Mouse (Mus musculus) forebrain, embryonic 15.5 days (tissue): Measurements from ENCODE around the gene Stpg2. TPM values are rescaled to one million over a fixed set of nuclear protein-coding genes. Genes with fewer than 3 reads are reported as not detected.
"Not testable (repeated sequence)": the region's sequence is repeated elsewhere in the genome, so short reads cannot be mapped to it uniquely, and the experiment has no call there.

Source experiments
- ATAC-seq: fragments of 200-750 bp; cut with Nextera tagmentation; replicated peaks from 2 replicates; pipeline ENCODE4 v1.8.0; 2017; ENCODE audit warnings: mild to moderate bottlenecking, moderate TSS enrichment, moderate library complexity
- H3K27ac ChIP-seq: fragments of 300-500 bp; sonication (generic); replicated peaks from 2 replicates; pipeline ENCODE4 v1.5.1; 2015; ENCODE audit warnings: mild to moderate bottlenecking, inconsistent platforms
- H3K27me3 ChIP-seq: fragments of 300-500 bp; sonication (generic); 2 replicates; pipeline ENCODE4 v1.6.1; 2015; ENCODE audit warnings: inconsistent platforms
- H3K36me3 ChIP-seq: fragments of 300-500 bp; sonication (generic); 2 replicates; pipeline ENCODE4 v1.6.1; 2015; ENCODE audit warnings: mild to moderate bottlenecking, inconsistent platforms
- H3K4me1 ChIP-seq: fragments of 300-500 bp; sonication (generic); 2 replicates; pipeline ENCODE4 v1.6.1; 2015; ENCODE audit warnings: inconsistent platforms
- H3K4me2 ChIP-seq: fragments of 300-500 bp; sonication (generic); replicated peaks from 2 replicates; pipeline ENCODE4 v1.6.1; 2015; ENCODE audit warnings: mild to moderate bottlenecking, inconsistent platforms
- H3K4me3 ChIP-seq: fragments of 300-500 bp; sonication (generic); 2 replicates; pipeline ENCODE4 v1.5.1; 2015; ENCODE audit warnings: mild to moderate bottlenecking, inconsistent platforms
- H3K9ac ChIP-seq: fragments of 300-500 bp; sonication (generic); replicated peaks from 2 replicates; pipeline ENCODE4 v1.6.1; 2015; ENCODE audit warnings: mild to moderate bottlenecking, inconsistent platforms
- H3K9me3 ChIP-seq: fragments of 300-500 bp; sonication (generic); 2 replicates; pipeline ENCODE4 v1.6.1; 2016; ENCODE audit warnings: inconsistent platforms
- WGBS: fragments of 180-500 bp; shearing (Covaris S2); methylation state at CpG from one replicate; pipeline ENCODE4 v1.1.7; 2015; ENCODE audit warnings: mixed read lengths; 5-methylcytosine and 5-hydroxymethylcytosine counted together
- polyA plus RNA-seq: library from polyadenylated mRNA; unstranded; fragments of >200 nt; fragmentation: Nextera tagmentation; extraction: Ambion mirVana; gene quantifications from 2 replicates; pipeline ENCODE4 v1.2.1, GENCODE M21; 2015

Gene Stpg2
- polyA plus RNA-seq, 1 experiment from 2014 or later = not detected

DNA sequence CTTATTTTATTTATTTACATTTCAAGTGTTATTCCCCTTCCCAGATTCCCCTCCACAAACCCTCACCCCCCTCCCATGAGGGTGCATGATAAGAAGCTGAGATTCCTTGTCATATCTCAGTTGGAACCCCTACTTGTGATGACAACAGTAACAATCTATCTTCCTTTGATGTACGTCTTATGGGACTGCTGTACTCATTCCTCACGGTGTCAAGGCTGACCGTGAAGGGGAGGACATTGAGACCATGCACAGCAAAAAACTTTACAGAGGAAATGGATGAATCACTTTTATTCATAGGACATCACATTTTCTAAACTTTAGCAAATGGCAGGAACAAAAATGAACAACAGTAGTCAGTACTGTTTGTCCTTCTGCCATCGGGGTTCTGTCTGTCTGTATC, 21.3 kb downstream of the Stpg2 start:
- Histone ChIP-seq H3K4me2 (no peak overlapping the region), H3K9me3 (no peaks in the 10 kb centered on the region), H3K27me3 (no peaks in the 10 kb centered on the region), H3K9ac (no peak overlapping the region), H3K4me3 (no peak overlapping the region), H3K4me1 (no peaks in the 10 kb centered on the region), H3K36me3 (no peaks in the 10 kb centered on the region), H3K27ac (no peak overlapping the region)
- WGBS = 81% methylated on average over 4 of the region's 4 CpGs
- ATAC-seq = no peak

DNA sequence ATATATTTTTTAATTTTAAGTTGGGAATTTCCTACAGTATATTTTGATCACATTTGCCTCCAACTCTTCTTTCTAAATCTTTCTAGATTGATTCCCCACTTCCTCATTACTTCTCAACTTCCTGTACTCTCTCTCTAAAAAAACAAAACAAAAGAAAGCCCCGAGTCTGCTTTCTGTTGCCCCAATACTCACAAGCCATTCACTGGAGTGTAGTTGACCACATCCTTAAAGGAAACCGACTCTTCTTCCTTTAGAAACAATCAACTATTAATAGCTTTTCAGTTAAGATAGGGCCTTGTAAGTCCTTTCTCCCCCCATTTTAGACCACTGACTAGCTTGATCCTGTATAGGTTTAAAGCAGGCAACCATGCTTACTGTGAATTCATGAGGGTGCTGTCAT, 39.7 kb downstream of the Stpg2 start:
- ATAC-seq = no peak
- WGBS = 79% methylated on average over 2 of the region's 2 CpGs
- H3K9me3 ChIP-seq = no peaks in the 10 kb centered on the region

DNA sequence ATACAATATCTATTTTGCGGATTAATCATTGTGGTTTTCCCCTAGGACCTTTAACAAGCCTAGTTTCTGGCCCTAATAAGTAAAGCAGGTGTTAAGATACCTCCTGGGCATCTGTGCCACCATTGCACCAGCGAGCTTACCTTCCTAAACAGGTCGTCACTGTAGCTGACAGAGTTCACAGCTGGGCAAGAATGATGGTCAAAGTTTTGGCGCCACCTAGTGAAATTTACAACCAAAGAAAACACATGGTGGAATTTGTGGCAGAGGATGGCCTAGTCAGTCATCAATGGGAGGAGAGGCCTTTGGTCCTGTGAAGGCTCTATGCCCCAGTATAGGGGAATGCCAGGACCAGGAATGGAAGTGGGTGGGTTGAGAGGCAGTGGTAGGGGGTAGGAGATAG, 41.0 kb downstream of the Stpg2 start:
- ATAC-seq = no peak
- H3K9me3 ChIP-seq = no peaks in the 10 kb centered on the region
- H3K27me3 ChIP-seq = no peaks in the 10 kb centered on the region
- H3K9ac ChIP-seq = no peak overlapping the region
- no peak overlapping the region for H3K27ac ChIP-seq
- no peaks in the 10 kb centered on the region for H3K4me1 ChIP-seq
- H3K4me3 ChIP-seq = no peak overlapping the region
- H3K4me2 ChIP-seq = no peak overlapping the region
- 48% methylated on average over 4 of the region's 4 CpGs for WGBS
- H3K36me3 ChIP-seq = no peaks in the 10 kb centered on the region

More for the DNA sequence above, 39.7 kb downstream of the Stpg2 start:
- H3K4me3 ChIP-seq = no peak overlapping the region
- H3K27me3 ChIP-seq = no peaks in the 10 kb centered on the region
- H3K36me3 ChIP-seq = no peaks in the 10 kb centered on the region
- no peak overlapping the region for H3K9ac ChIP-seq
- no peak overlapping the region for H3K27ac ChIP-seq
- H3K4me2 ChIP-seq = no peak overlapping the region
- H3K4me1 ChIP-seq = no peaks in the 10 kb centered on the region

DNA sequence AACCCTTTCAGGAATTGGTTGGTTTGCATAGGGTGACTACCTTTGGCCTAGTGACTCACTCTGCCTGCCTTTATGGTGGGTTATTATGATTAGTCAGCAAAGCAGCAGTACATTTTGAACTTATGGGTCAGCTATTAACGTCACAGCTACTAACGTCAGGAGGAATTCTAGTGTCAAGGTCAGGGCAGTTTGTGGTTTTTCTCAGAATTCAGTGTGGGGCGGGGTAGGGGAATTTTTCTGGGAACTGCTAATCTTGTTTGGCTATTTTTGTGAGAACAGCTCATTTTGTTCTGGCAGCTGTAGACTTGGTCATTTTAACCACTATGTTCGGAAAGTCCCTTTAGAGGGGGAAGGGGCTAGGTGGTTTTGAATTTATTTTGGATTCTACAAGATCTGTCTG, 56.9 kb downstream of the Stpg2 start:
- H3K27ac ChIP-seq, H3K36me3 ChIP-seq, H3K4me3 ChIP-seq, H3K9ac ChIP-seq, H3K9me3 ChIP-seq, ATAC-seq, H3K4me2 ChIP-seq, H3K4me1 ChIP-seq, H3K27me3 ChIP-seq: not testable (repeated sequence)
- WGBS = 94% methylated on average over 4 of the region's 4 CpGs

DNA sequence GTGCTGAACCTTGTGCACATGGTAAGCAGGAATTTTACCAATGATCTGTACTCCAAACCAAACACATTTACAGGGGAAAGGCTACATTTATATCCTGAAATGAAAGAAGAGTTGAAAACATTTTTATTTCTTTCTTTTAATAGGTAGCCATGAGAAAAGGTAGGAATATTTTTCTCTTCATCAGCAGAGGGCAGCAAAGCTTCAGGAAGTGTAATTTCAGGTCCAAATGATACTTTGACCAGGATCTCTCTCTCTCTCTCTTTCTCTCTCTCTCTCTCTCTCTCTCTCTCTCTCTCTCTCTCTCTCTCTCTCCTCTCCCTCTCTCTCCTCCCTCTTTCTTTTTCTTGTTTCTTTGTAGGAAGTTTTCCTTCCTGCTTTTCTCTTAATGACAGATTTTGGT, 92.4 kb downstream of the Stpg2 start:
- no peak overlapping the region for H3K4me3 ChIP-seq
- H3K9me3 ChIP-seq = no peaks in the 10 kb centered on the region
- H3K4me1 ChIP-seq = no peaks in the 10 kb centered on the region
- no peak for ATAC-seq
- H3K4me2 ChIP-seq = no peak overlapping the region
- no peak overlapping the region for H3K9ac ChIP-seq
- H3K36me3 ChIP-seq = no peaks in the 10 kb centered on the region
- H3K27me3 ChIP-seq = no peaks in the 10 kb centered on the region
- H3K27ac ChIP-seq = no peak overlapping the region

DNA sequence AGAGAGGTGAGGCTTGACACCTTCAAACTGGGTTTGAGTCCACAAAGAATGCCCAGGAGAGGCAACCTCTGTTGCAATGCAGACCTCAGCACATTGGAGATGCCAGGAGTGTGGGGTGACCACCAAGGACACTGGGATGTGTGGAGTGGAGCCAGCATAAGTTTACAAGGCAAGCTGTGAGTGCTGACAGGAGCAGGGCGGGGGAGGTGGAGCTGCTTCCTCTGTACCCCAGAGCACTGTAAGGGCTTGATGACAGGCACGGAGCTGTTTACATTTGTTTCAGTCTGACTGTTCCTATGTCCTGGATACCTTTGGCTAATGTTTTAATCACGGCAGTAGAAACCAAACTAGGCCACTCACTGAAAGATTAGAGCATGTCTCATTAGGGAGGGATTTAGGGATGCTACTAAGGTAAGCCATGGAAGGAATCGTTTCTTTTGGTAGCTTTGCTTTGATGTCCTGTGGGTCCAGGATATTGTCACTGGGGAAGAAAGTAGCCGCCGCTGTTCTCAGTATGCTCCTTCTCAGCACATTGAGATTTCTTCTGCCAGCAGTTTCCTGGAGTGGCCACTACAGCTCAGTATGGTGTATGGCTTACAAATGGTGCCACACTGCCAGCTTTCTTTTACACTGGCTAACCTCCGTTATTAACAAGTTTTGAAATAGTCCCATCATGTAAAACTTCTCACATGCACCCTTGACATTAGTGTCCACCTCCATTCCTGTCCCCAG, 102.8 kb downstream of the Stpg2 start:
- Histone ChIP-seq H3K4me1 (no peaks in the 10 kb centered on the region), H3K4me2 (no peak overlapping the region), H3K36me3 (no peaks in the 10 kb centered on the region), H3K27ac (no peak overlapping the region), H3K4me3 (no peak overlapping the region), H3K27me3 (no peaks in the 10 kb centered on the region), H3K9ac (no peak overlapping the region), H3K9me3 (no peaks in the 10 kb centered on the region)
- 49% methylated on average over 7 of the region's 7 CpGs for WGBS
- no peak for ATAC-seq

DNA sequence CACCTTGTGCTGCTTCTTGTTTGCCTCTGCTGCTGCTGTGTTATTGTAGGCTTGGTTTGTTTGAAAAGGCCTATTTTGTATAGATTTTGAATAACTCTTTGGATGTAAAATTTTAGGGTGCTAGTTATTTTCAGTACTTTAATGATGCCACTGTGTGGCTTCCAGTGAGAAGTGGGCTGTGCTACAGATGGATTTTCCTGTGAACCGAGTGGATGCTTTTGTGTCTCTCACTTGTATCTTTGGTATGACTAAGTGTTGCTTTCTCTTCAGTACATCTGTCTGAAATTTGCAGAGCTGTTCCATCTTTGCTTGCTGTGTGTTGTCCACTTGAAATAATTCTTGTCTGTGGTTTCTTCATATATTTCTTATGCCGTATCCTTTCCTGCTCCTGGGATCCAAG, 106.2 kb downstream of the Stpg2 start:
- Histone ChIP-seq H3K9ac (no peak overlapping the region), H3K4me1 (no peaks in the 10 kb centered on the region), H3K27ac (no peak overlapping the region), H3K9me3 (no peaks in the 10 kb centered on the region), H3K27me3 (no peaks in the 10 kb centered on the region), H3K4me2 (no peak overlapping the region), H3K4me3 (no peak overlapping the region), H3K36me3 (no peaks in the 10 kb centered on the region)
- ATAC-seq = no peak
- WGBS = 87% methylated on average over 2 of the region's 2 CpGs

DNA sequence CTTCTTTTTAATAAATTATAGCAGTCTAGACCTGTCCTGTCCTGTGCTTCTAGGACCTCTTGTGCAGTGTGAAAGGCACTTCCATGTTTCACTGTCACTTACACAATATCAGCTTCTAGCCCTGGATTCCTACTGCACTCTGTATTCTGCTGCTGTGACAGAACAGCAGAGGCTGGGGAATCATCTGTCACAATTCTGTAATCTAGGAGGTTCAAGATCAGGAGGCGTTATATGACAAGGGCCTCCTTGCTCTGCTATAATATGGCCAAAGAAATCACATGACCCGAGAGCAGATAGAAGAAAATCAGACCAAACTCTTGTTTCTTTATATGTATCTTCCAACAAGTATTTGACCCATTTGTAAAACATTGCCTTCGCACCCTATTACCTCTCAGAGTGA, 175.0 kb downstream of the Stpg2 start:
- H3K4me3 ChIP-seq = no peak overlapping the region
- H3K27ac ChIP-seq = no peak overlapping the region
- H3K4me1 ChIP-seq = no peaks in the 10 kb centered on the region
- no peaks in the 10 kb centered on the region for H3K27me3 ChIP-seq
- 90% methylated on average over 3 of the region's 3 CpGs for WGBS
- H3K9ac ChIP-seq = no peak overlapping the region
- H3K36me3 ChIP-seq = no peaks in the 10 kb centered on the region
- H3K9me3 ChIP-seq = no peaks in the 10 kb centered on the region
- no peak overlapping the region for H3K4me2 ChIP-seq
- ATAC-seq = no peak

DNA sequence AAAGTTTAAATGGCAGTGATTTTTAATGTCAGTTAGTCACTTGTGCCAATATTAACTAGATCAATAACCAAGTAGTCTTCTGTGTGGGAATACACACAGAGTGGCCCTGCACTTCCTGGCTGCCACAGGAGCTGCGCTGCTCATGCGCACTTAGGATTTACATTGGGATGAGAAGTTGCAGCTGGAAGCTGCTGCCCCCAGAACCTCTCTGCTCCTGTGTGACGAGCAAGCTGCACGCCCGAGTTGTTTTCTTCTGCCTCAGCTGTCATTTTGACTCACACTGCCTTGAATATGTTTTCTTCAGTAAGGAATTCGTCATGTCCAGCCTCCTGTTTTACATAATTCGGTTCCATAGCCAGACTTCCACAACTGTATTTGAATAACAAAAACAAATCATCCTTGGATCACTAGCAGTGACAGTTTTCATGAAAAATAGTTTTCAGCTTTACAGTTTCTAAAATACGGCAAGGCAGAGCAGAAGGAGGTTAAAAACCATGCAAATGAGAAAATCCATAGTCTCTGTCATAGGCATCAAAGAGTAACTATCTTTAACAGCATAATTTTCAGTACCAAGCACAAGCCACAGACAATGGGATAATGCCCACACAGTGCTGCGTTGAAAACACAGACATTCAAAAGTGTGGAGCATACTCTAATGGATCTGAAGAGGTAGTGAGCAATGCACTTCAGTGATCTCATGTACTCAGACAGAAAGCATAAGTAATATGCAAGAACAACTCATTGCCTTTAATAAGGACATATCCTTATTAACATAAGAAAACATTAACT, 191.8 kb downstream of the Stpg2 start:
- Histone ChIP-seq H3K4me3 (no peak overlapping the region), H3K27ac (no peak overlapping the region)
- no peak for ATAC-seq

DNA sequence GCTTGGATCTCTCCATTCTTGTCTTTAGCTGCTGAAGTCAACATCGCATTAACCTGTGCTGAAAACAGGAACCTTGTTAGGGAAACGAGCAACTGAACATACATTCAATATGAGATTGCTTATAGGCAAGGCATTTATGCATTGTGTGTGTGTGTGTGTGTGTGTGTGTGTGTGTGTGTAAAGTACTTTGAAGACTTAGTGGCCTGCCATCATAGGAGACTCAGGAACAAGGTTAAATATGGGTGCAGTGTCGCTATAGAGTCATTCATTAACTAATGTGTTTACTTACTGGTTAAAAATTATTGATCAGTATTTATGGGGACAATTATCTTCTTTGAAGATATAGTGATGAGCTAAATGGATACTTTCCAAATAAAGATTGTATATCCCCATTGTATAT, 199.2 kb downstream of the Stpg2 start:
- Histone ChIP-seq H3K27ac (no peak overlapping the region), H3K4me3 (no peak overlapping the region), H3K9ac (no peak overlapping the region), H3K4me1 (no peaks in the 10 kb centered on the region), H3K4me2 (no peak overlapping the region), H3K9me3 (no peaks in the 10 kb centered on the region), H3K27me3 (no peaks in the 10 kb centered on the region), H3K36me3 (no peaks in the 10 kb centered on the region)
- ATAC-seq = no peak
- whole genome bisulfite sequencing = 93% methylated on average over 3 of the region's 3 CpGs

More for the DNA sequence above, 191.8 kb downstream of the Stpg2 start:
- H3K36me3 ChIP-seq = no peaks in the 10 kb centered on the region
- H3K4me2 ChIP-seq = no peak overlapping the region
- H3K27me3 ChIP-seq = no peaks in the 10 kb centered on the region
- peaks cover 6% of the 10 kb centered on the region; the same call in 1 of the 2 replicates for H3K9me3 ChIP-seq
- 54% methylated on average over 9 of the region's 9 CpGs for WGBS
- no peaks in the 10 kb centered on the region for H3K4me1 ChIP-seq
- H3K9ac ChIP-seq = no peak overlapping the region

DNA sequence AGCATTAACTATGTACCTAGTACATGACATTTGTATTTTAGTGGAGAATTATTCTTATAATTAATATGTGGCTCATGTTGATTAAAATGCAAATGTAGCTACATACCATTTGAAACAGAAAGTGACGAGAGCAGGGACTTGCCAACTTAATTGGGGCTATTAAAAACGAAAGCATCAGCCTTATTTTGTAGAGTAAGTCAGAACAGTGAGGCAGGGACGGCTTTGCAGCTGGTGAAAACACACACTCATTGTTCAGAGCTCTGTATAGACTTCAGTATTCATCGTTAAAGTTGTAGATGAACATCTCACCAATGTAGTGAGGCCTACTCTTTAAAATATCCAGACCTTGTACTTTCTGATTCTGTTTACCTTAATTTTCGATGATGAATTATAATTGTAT, 213.6 kb downstream of the Stpg2 start:
- no peaks in the 10 kb centered on the region for H3K27me3 ChIP-seq
- WGBS = 28% methylated on average over 5 of the region's 5 CpGs
- no peak overlapping the region for H3K4me3 ChIP-seq
- H3K27ac ChIP-seq = no peak overlapping the region
- no peaks in the 10 kb centered on the region for H3K9me3 ChIP-seq
- no peak overlapping the region for H3K9ac ChIP-seq
- H3K4me2 ChIP-seq = no peak overlapping the region
- H3K36me3 ChIP-seq = no peaks in the 10 kb centered on the region
- H3K4me1 ChIP-seq = no peaks in the 10 kb centered on the region
- no peak for ATAC-seq

DNA sequence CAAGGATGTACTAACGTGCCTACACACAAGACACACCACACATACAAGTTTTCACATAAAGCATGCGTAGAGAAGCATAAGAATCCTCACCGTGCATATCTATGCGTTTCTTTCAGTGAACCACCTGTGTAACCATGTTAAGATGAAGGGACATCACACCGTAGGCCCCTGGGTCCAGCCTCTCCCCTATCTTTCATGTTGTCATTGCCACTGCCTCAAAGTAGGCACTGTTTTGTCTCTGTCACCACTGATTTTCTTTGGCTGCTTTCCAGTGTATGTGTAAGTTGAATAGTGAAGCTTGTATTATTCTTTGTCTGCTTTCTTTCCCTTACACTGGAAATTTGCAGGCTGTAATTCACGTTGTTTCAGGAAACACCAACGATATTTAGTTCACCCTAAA, 236.7 kb downstream of the Stpg2 start:
- H3K27ac ChIP-seq = no peak overlapping the region
- WGBS = 59% methylated on average over 7 of the region's 7 CpGs
- H3K27me3 ChIP-seq = no peaks in the 10 kb centered on the region
- H3K9me3 ChIP-seq = no peaks in the 10 kb centered on the region
- ATAC-seq = no peak
- H3K9ac ChIP-seq = no peak overlapping the region
- no peaks in the 10 kb centered on the region for H3K4me1 ChIP-seq
- no peaks in the 10 kb centered on the region for H3K36me3 ChIP-seq
- no peak overlapping the region for H3K4me3 ChIP-seq
- H3K4me2 ChIP-seq = no peak overlapping the region

DNA sequence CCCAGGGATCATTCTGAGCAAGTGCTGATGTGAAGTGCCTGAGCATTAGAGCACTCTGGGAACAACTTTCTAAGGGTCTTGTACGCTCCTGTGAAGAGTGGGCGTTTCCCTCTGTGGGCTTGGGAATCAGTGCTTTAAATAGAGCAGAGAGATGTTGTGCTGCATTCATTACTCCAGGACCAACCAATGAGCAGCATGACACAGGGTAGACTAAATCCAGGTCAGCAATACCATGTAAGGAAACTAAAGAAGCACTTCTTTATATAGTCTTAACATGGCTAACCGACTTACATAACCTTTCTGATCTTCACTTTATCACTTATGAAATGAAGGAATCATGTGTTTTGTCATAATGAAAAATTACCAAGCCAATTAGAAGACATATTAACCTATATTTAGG, 290.4 kb downstream of the Stpg2 start:
- Histone ChIP-seq H3K36me3 (no peaks in the 10 kb centered on the region), H3K4me1 (no peaks in the 10 kb centered on the region), H3K27ac (no peak overlapping the region), H3K4me2 (no peak overlapping the region), H3K4me3 (no peak overlapping the region), H3K27me3 (no peaks in the 10 kb centered on the region), H3K9ac (no peak overlapping the region), H3K9me3 (no peaks in the 10 kb centered on the region)
- WGBS = 62% methylated on average over 3 of the region's 3 CpGs
- ATAC-seq = no peak
